Mouse (Mus musculus): ENCODE data around the gene Gm10842.
A peak's percentile ranks its signal among the peaks of the same experiment; 100 is the strongest.

Gene Gm10842

DNA sequence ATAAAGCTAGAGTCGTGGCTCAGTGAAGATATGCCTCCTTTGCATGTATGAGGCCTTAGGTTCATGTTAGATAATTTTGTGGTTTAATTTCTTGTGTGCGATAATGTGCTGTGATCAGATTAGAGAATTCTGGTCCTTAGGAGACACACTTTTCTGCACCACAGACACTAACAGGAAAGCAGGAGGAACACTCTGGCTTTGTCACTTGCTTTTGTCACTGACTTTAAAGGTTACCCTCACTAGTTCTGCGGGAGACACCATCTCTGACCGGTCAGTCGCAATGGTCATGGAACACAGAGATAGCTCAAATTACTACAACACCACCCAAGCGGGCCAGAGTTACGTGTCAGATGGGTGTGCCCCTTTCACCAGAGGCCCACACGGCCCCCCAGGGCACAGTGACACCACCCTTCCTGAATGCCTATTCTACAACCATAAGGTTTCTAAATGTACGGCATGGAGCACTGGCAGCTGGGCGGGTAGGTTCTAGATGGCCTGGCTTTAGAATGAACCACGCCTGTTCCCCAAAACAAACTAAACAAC lies 5.7 kb downstream of the Gm10842 start:
- DNase-seq (ENCODE audit: extremely low read depth, insufficient read length, low spot score) = peak; percentile 34

DNA sequence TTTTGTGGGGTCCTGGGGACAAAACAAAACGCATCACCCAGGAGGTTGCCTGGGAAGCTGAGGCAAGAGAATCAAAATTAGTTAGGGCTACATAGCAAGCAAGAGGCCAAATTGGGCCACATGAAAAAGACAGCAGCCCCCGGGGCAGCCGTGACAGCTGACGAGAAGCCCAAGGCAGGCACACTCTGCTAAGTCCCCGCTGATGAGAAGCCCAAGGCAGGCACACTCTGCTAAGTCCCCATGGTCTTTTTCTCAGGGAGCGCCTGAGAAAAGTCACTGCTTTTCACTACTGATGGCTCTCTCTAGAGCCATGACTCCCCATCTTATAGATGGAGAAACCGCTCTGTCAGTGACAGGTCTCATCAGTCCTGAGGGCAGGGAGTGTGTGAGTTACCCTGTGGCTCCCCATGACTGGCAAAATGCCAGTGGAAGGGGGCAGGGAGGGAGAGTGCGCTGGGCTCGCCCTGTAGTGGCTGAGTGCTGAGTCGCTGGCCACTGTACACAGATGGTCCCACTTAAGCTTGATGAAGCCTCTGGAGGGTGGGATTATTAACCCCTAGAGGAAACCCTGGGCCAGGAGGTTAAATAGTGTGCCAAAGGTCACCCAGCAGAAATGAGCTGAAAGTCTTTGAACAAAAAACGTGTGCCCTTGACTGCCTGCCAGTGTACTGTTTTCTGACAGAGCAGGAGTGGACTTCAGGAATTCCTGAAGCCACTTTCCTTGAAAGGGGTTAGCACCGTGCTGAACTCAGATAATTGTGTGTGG lies 6.6 kb downstream of the Gm10842 start:
- DNase-seq (ENCODE audit: extremely low read depth, insufficient read length, low spot score) = peak; percentile 68

DNA sequence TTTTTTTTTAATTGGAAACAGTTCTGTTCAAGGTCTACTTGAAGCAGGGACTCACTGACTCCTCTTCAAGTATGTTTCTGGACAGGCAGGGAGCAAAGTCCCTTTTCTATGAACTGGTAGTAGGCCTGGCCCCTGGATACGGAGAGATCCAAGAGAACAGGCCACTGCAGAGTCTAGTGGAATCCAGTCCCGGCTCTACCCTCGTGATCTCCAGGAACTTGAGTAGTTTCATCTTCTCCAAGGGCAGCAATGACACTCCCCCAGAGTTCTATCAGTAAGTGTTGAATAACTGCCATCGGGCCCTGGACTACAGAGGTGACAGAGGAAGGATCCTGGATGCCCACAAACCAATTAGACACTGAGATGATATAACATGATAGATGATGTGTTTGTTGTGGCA lies 9.2 kb downstream of the Gm10842 start:
- DNase-seq (ENCODE audit: extremely low read depth, insufficient read length, low spot score) = no peak

DNA sequence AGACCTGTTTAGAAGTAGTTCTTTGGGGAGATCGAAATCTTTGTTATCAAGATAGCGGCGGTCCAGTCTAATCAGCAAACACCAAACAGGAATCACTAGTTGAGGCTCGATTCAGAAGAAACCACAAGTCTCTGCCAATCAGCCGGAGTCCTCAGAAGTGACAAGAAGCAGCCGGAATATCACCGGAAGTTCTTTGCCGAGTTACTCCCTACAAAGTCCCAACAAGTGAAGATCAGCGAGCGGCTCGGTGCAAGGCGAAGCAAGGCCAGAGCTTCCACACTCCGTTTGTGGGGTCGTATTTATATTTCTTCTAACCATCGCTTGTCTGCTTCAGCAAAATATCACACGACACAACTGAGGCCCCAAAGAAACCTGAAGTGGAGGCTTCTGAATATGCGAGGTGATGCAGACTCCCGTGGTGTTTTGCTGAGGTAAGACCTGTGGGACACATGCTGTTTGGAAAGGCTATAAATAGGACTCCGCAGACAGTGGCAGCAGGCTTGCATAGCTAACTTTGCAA lies 10.1 kb downstream of the Gm10842 start:
- no peak for DNase-seq (ENCODE audit: extremely low read depth, insufficient read length, low spot score)

DNA sequence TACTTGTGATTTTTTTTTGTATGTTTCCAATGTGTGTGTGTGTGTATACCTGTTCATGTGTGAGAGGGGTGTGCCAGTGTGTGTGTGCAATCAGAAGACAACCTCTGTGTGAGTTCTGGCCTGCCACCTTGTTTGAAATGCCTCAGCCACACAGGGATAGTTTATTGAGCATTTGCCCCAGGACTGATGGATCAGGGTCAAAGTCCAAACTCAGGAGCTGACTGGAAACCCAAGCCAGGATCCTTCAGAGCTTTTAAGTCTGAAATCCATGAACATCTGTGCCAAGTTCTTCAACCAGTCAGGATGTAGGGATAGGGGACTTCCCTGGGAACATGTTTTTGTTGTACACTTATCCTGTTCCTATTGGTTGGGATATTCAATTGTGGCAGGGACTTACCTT lies 11.4 kb downstream of the Gm10842 start:
- no peak for DNase-seq (ENCODE audit: extremely low read depth, insufficient read length, low spot score)

DNA sequence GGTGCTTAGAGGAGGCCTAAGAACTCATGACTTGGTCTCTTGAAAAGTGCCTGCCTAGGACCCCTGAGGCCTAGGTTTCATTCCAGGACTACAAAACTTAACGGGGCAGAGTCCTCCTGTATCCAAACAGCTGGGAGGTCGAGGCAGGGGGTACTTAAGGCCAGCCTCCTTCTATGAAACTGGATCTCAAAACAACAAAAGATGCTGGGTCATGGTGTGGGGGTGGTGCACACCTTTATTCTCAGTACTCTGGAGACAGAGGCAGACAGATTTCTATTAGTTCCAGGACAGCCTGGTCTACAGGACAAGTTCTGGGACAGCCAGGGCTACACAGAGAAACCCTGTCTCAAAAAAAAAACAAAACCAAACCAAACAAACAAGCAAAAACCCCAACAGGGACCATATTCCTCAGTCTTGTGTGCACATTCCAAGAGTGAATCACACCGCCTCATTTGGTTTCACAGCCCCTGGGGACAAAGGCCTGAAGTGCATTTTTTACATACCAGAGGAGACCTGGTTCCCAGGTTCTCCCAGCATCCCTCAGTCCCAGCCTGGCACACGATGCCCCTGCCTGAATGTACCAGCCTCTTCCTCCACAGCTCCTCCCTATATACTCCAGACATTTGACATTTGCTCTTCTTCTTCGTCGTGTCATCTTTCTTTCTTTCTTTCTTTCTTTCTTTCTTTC lies 13.1 kb downstream of the Gm10842 start:
- peak; percentile 74 for DNase-seq (ENCODE audit: extremely low read depth, insufficient read length, low spot score)

DNA sequence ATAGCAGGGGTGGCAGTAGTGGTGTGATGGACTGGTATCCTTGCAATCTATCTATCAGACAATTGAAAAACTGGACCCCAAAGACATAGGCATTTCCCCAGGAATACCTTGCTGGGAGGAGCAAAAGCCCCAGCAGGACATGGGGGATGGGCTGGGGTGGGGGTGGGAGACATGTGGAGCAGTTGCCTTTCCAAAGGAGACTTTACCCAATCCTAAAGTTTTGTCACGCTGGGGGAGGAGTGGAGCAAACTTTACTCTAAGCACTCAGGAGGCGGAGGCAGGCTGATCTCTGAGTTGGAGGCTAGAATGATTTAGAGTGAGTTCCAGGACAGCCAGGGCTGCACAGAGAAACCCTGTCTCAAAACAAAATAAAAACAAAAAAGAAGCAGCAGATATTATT lies 14.7 kb downstream of the Gm10842 start:
- DNase-seq (ENCODE audit: extremely low read depth, insufficient read length, low spot score) = no peak

DNA sequence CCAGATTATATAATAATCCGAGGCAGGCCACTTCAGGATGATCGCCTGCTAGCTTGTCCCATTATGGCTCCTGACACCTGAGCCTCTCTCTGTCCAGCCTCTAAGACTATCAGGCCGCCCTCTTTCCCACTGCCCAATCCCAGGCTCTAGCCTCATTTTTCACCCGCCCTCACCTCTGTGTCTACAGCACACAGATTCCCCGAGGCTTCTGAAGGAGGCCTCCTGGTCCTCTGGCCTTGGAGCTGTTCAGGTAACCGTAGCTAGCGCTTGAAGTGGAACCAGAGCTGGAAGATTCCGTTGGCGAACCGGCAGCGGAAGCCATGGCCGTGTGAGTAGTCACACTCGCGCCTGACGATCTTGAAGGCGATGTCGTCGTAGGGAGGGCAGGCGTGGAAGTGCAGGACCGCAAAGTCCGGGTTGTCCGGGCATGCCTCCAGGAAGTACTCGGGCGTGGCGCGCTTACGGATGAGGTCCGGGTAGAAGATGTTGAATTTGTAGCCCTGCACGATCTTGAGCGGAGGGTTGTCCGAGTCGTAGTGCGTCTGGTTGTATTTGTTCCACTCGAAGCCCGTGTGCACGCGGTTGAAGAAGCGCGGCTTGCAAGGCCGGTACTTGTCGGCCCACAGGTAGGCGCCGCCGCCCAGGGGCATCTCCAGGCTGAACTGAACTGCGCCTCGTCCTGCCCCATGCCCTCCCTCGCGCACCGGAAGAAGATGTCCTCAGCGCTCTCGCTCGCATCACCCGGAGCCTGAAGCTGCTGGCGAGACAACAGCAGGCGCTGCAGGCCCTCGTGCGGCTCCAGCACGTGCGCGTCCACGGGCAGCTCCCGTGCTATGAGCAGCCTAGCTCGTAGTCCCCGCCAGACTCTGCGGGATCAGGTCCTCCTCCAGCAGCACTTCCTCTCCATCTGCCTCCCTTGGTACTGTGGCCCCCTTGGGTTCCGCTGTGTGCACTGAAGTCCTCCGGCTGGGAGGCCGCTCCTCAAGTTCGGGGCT lies 18.1 kb downstream of the Gm10842 start:
- no peak for DNase-seq (ENCODE audit: extremely low read depth, insufficient read length, low spot score)

DNA sequence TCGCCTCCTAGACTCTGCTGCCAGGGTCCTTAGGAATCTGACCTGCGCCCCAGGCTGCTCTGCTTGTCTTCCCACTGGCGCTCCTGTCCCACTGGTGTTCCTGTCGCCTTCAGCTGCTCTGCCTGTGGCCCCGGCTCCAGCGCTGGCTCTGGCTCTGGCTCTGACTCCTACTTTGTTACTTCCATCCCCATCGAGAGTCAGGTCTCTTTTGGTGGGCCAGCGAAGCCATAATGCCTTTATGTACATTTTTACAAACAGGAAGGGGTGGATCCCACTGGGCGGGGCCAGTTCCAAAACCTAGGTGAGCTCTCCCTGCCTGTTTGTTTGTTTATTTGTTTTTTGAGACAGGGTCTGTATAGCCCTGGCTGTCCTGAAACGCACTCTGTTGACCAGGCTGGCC lies 20.1 kb downstream of the Gm10842 start:
- no peak for DNase-seq (ENCODE audit: extremely low read depth, insufficient read length, low spot score)

DNA sequence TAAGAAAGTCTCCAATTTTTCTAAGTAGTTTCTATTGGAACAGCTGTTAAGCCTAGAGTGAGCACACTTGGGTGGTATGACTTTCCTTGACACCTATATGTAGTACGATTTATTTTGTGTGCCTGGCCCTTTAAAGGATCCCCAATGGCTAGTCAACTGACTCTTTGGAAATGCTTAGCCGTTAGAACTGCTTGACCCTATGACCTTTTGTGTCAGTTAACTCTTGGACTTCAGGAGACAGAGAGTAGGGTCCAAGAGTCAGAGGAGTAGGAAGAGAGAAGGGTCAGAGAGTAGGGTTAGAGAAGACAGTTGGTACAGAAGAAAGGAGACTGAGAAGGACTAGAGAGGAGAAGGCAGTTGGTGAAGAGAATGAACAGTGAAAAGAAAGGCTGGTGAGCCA lies 31.8 kb downstream of the Gm10842 start, which contains the start of gene Tlk2:
Gene Tlk2 (plus strand): TSS at position 292 of the 400 bp plus-strand sequence.
- no peak for DNase-seq (ENCODE audit: extremely low read depth, insufficient read length, low spot score)

DNA sequence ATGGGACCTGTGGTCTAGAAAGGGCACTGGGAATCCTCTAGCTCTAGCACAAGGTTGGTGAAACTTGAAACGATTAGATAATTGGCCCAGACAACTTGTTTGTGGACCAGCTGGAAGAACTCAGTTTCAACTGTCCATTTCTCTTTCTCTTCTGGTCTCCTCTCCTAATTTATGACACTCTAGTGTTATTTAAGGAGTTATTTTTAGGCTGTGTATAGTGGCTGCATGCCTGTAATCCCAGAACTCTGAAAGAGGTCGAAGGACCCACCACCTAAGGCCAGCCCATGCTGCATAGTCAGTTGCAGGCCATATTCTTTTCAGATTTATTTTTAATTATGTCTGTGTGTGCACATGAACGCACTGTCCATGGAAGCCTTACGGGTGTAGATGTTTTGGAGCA lies 32.8 kb downstream of the Gm10842 start:
- DNase-seq (ENCODE audit: extremely low read depth, insufficient read length, low spot score) = no peak

DNA sequence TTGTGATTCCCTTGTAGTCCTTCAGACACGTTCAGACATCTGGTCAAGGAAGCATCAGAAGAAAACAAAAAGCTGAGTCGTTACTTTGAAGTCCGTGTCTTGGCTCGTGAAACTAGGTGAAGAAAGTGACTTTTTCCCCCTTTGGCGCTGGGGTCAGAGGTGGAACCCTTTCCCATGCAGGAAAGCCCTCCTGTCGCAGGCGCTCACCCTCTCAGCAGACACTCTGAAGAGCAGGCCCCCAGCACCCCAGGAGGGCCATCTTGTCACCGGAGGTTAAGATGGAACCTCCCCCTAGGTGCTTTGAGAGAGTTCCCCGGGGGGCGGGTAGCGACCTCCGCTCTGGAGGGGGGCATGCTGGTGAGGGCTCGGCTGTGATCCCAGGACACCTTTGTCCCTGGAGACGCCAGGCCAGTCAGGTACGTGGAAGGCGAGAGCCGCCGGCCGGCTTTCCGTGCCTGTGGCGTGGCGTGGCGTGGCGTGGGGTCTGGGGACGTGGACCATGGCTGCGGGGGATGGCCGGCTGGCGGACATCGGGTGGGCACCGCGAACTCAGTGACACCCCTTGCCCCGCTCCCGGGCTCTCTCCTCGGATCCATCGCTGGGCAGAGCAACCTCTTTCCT lies 33.9 kb downstream of the Gm10842 start:
- DNase-seq (ENCODE audit: extremely low read depth, insufficient read length, low spot score) = no peak

DNA sequence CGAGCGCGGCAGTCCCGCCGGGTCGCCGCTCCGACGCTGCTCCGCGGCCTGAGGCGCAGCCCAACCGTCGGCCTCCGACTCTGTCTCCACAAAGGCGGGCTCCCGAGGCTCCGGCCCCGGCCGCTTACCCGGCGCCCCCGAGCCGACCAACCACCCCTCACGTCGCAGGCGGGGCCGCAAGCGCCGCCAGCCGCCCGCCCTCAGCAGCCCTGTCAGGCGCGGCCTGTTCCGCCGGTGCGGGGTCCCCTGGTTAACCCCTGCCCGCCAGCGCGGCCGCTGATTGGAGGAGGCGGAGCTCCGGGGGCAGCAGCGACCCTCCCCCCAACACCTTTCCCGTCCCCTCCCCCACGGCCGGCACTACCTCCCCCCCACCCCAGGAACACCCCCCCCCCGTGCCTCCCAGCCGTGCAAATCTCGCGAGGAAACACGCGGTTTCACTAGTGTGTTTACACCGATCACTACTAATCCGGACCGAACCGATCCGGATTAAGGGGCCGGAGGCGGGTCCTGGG lies 34.5 kb downstream of the Gm10842 start:
- DNase-seq (ENCODE audit: extremely low read depth, insufficient read length, low spot score) = peak; percentile 90

DNA sequence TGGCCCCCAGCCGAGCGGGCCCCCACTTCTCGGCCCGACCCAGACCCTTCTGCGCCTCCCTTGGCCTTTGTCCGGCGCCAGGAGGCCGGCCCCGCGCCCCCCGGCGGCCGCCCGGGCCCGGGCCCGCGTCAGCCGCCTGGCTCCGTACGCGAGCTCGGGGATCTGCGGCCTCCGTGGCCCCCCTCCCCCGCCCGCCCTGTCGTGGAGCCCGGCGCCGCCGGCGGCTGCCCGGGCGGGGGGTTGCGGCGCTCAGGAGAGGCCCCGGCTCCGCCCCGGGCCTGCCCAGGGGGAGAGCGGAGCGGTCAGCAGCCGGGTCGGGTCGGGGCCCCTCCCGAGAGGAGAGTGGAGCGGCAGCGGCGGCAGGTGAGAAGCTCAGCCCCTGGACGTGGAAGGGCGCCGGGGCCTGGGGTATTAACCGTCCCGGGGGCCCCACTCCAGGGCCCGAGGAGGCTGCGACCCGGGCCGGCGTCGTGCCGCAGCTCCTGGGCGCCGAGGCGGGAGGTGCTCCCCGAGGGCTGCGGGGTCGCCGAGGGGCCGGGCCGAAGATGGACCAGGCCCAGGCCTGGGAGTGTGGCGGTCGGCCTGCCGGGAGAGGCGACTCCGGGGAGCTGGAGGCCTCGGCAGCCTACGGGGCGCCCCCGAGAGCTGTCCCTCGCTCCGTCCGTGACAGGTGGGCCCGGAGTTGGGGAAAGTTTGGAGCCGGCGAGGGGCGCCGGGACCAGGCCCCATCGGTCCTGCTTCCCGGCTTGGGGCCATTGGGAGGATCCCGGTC lies 35.2 kb downstream of the Gm10842 start:
- DNase-seq (ENCODE audit: extremely low read depth, insufficient read length, low spot score) = peak; percentile 58

DNA sequence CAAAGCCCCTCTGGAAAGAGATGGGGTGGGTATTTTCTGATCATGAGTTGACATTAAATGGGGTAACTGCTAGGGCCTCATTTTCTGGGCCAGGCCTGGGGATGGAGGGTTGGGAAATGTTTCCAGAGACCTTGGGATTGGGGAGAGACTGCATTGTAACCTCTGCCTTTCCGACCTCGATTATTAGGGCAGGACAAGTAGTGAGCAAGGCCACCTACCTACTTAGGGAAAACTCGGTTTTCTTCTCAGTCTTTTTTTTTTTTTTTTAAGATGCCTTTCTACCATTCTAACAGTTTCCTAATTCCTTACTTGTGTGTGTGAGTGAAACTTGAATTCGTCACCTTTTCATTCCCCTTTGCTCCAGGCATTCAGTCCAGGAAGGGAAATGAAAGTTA lies 35.8 kb downstream of the Gm10842 start:
- no peak for DNase-seq (ENCODE audit: extremely low read depth, insufficient read length, low spot score)

DNA sequence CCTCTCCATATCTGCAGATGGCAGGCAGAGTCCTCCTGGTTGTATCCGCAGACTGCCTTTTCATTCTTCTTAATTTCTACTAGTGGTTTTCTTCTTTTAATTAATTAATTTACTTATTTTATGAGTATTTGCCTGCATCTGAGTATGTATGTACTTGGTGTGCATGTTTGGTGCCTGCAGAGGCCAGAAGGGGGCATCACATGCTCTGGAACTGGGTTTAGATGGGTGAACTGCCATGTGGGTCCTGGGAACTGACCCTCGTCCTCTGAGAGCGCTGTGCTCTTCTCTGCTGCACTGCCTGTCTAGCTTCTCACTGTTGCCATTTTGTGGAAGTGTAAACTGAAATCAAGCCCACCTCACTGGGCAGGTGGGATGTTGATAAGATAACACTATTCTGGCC lies 38.0 kb downstream of the Gm10842 start:
- DNase-seq (ENCODE audit: extremely low read depth, insufficient read length, low spot score) = no peak

DNA sequence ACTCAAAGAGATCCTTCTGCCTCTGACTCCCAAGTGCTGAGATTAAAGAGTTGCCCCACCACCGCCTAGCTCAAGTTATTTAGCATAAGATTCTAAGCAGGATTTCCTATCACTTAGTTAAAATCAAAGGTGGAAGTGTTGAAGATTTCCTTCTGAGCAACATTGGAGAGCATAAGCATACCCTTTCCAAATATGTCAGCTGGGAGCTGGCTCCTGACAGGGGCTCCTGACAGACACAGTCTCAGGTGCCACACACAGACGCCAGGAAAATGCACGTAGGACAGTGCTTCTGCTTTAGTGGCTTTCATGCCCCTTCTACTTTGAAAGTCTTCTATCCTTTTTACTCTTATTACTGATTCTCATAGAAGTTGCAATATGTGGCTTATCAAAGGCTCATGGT lies 45.5 kb downstream of the Gm10842 start:
- DNase-seq (ENCODE audit: extremely low read depth, insufficient read length, low spot score) = no peak
